Mouse (Mus musculus) midbrain, embryonic 16.5 days (tissue): ENCODE measurements around the gene Ramp2. TPM values are rescaled to one million over a fixed set of nuclear protein-coding genes. Genes with fewer than 3 reads are reported as not detected.
A peak's percentile ranks its signal among the peaks of the same experiment; 100 is the strongest.

Source experiments
- ATAC-seq: fragments of 200-750 bp; cut with Nextera tagmentation; 2 replicates; pipeline ENCODE4 v1.8.0; 2017; ENCODE audit warnings: moderate TSS enrichment
- H3K27ac ChIP-seq: fragments of 300-500 bp; sonication (generic); 2 replicates; pipeline ENCODE4 v1.5.1; 2014; ENCODE audit warnings: mild to moderate bottlenecking, low read length, mixed read lengths
- H3K27me3 ChIP-seq: fragments of 300-500 bp; sonication (generic); 2 replicates; pipeline ENCODE4 v1.6.1; 2014; ENCODE audit warnings: low read depth, low read length, mixed read lengths; ENCODE audit not compliant: control insufficient read depth, insufficient read depth
- H3K36me3 ChIP-seq: fragments of 300-500 bp; sonication (generic); 2 replicates; pipeline ENCODE4 v1.6.1; 2014; ENCODE audit warnings: mild to moderate bottlenecking, low read length, moderate library complexity, mixed read lengths; ENCODE audit not compliant: control insufficient read depth, insufficient read depth
- H3K4me1 ChIP-seq: fragments of 300-500 bp; sonication (generic); 2 replicates; pipeline ENCODE4 v1.6.1; 2014; ENCODE audit warnings: mild to moderate bottlenecking, low read length, mixed read lengths; ENCODE audit not compliant: control insufficient read depth, insufficient read depth
- H3K4me2 ChIP-seq: fragments of 300-500 bp; sonication (generic); 2 replicates; pipeline ENCODE4 v1.6.1; 2014; ENCODE audit warnings: mild to moderate bottlenecking, low read length, mixed read lengths
- H3K4me3 ChIP-seq: fragments of 300-500 bp; sonication (generic); 2 replicates; pipeline ENCODE4 v1.5.1; 2014; ENCODE audit warnings: low read depth, mild to moderate bottlenecking, low read length, moderate library complexity, mixed read lengths
- H3K9ac ChIP-seq: fragments of 300-500 bp; sonication (generic); 2 replicates; pipeline ENCODE4 v1.6.1; 2014; ENCODE audit warnings: low read depth, low read length, mixed read lengths
- H3K9me3 ChIP-seq: fragments of 300-500 bp; sonication (generic); replicated peaks from 2 replicates; pipeline ENCODE4 v1.6.1; 2014; ENCODE audit warnings: mild to moderate bottlenecking, low read length, mixed read lengths; ENCODE audit not compliant: control insufficient read depth, poor library complexity, severe bottlenecking
- WGBS: fragments of 180-500 bp; shearing (Covaris S2); extraction: QIAGEN DNeasy Blood & Tissue Kit; methylation state at CpG from one replicate; pipeline ENCODE4 v1.1.7; 2014; 5-methylcytosine and 5-hydroxymethylcytosine counted together
- polyA plus RNA-seq: library from polyadenylated mRNA; unstranded; fragments of >200 nt; fragmentation: Nextera tagmentation; extraction: Ambion mirVana; gene quantifications from 2 replicates; pipeline ENCODE4 v1.2.1, GENCODE M21; 2015

The Ramp2 gene
- polyA plus RNA-seq, 1 experiment from 2014 or later: 79.5 TPM

GRCm38 (mm10) chr11:101287306-101287705 lies 41.5 kb downstream of the Ramp2 start:
- peaks cover 8% of the 10 kb centered on the region for H3K36me3 ChIP-seq
- no peak for ATAC-seq
- 88% methylated on average over 9 of the region's 9 CpGs for WGBS

GRCm38 (mm10) chr11:101291231-101291630 lies 45.4 kb downstream of the Ramp2 start:
- Histone ChIP-seq H3K36me3 (peaks cover 20% of the 10 kb centered on the region), H3K27ac (no peak overlapping the region), H3K27me3 (no peaks in the 10 kb centered on the region), H3K9ac (no peak overlapping the region), H3K9me3 (no peaks in the 10 kb centered on the region), H3K4me3 (no peak overlapping the region), H3K4me2 (no peak overlapping the region), H3K4me1 (no peaks in the 10 kb centered on the region)
- no peak for ATAC-seq
- 96% methylated on average over 8 of the region's 8 CpGs for WGBS

More at GRCm38 (mm10) chr11:101287306-101287705, 41.5 kb downstream of the Ramp2 start:
- Histone ChIP-seq H3K27me3 (no peaks in the 10 kb centered on the region), H3K27ac (no peak overlapping the region), H3K9me3 (no peaks in the 10 kb centered on the region), H3K4me2 (no peak overlapping the region), H3K9ac (no peak overlapping the region), H3K4me3 (no peak overlapping the region), H3K4me1 (no peaks in the 10 kb centered on the region)

GRCm38 (mm10) chr11:101295191-101295590 lies 49.4 kb downstream of the Ramp2 start:
- Histone ChIP-seq H3K4me3 (no peak overlapping the region), H3K27ac (no peak overlapping the region), H3K4me1 (peaks cover under 1% of the 10 kb centered on the region), H3K36me3 (peaks cover 24% of the 10 kb centered on the region), H3K4me2 (no peak overlapping the region), H3K27me3 (no peaks in the 10 kb centered on the region), H3K9ac (no peak overlapping the region), H3K9me3 (no peaks in the 10 kb centered on the region)
- WGBS: 95% methylated on average over 8 of the region's 8 CpGs
- ATAC-seq: no peak

- WGBS: 68% methylated on average over 7 of the region's 7 CpGs
- 0 out of 2 replicates have a peak, but pooled peaks cover 4% of the 10 kb centered on the region for H3K36me3 ChIP-seq
- peak overlapping the region; percentile 78 for H3K4me2 ChIP-seq
- no peak overlapping the region for H3K27ac ChIP-seq
- no peak for ATAC-seq
- H3K4me3 ChIP-seq: peak overlapping the region; percentile 66
- H3K9me3 ChIP-seq: no peaks in the 10 kb centered on the region
- peak overlapping the region; percentile 81; the same call in 1 of the 2 replicates for H3K9ac ChIP-seq
- H3K4me1 ChIP-seq: peaks cover 14% of the 10 kb centered on the region
- no peaks in the 10 kb centered on the region for H3K27me3 ChIP-seq
These were observed 55.1 kb downstream of the Ramp2 start for GRCm38 (mm10) chr11:101300881-101301280.

- H3K9ac ChIP-seq: peak overlapping the region; percentile 81
- ATAC-seq: peak; percentile 54; the same call in 1 of the 2 replicates
- 15% methylated on average over 26 of the region's 26 CpGs for WGBS
- no peaks in the 10 kb centered on the region for H3K9me3 ChIP-seq
- H3K4me1 ChIP-seq: peaks cover 14% of the 10 kb centered on the region
- H3K4me2 ChIP-seq: peak overlapping the region; percentile 78
- 0 out of 2 replicates have a peak, but pooled peaks cover 4% of the 10 kb centered on the region for H3K36me3 ChIP-seq
- H3K27ac ChIP-seq: peak overlapping the region; percentile 36
- H3K27me3 ChIP-seq: no peaks in the 10 kb centered on the region
- H3K4me3 ChIP-seq: peak overlapping the region; percentile 66
These were observed 55.6 kb downstream of the Ramp2 start for GRCm38 (mm10) chr11:101301299-101302003.

GRCm38 (mm10) chr11:101302004-101302798 lies 56.4 kb downstream of the Ramp2 start, which contains the start of gene Becn1:
TSS of gene Becn1 (minus strand) at chr11:101302286.
- H3K27ac ChIP-seq: peak within 1 kb of the TSS; percentile 36
- peak; percentile 95 for ATAC-seq

GRCm38 (mm10) chr11:101307744-101308143 lies 61.9 kb downstream of the Ramp2 start:
- H3K9ac ChIP-seq: no peak overlapping the region
- no peaks in the 10 kb centered on the region for H3K36me3 ChIP-seq
- no peak overlapping the region for H3K4me2 ChIP-seq
- H3K27ac ChIP-seq: no peak overlapping the region
- no peaks in the 10 kb centered on the region for H3K27me3 ChIP-seq
- 27% methylated on average over 5 of the region's 5 CpGs for WGBS
- H3K9me3 ChIP-seq: no peaks in the 10 kb centered on the region
- ATAC-seq: no peak
- H3K4me1 ChIP-seq: no peaks in the 10 kb centered on the region
- no peak overlapping the region for H3K4me3 ChIP-seq

More at GRCm38 (mm10) chr11:101302004-101302798, 56.4 kb downstream of the Ramp2 start, which contains the start of gene Becn1:
- Histone ChIP-seq H3K4me2 (peak within 1 kb of the TSS; percentile 78), H3K4me1 (peaks cover 14% of the 10 kb centered on the region), H3K9ac (peak within 1 kb of the TSS; percentile 81), H3K27me3 (no peaks in the 10 kb centered on the region), H3K9me3 (no peaks in the 10 kb centered on the region), H3K4me3 (peak within 1 kb of the TSS; percentile 66), H3K36me3 (0 out of 2 replicates have a peak, but pooled peaks cover 4% of the 10 kb centered on the region)
- WGBS: 6% methylated on average over 38 of the region's 39 CpGs
